Mouse (Mus musculus) frontal cortex, postnatal 25 days (tissue): ENCODE measurements at regions not wholly inside any gene's neighbourhood (a gene's known extent, or its start where the extent isn't known, plus 50 kb on each side); places are given as distances from the start of the nearest gene placed in this dataset.

Experiments
- DNase-seq, 2 experiments: peaks; one replicate each; pipeline ENCODE4 v3.0.0; 2022; ENCODE audit warnings: low spot score in 2 of 2

GRCm38 (mm10) chr12:106399085-106399484 is 389.1 kb downstream of the Vrk1 start:
- DNase-seq: no peak

- no peak for DNase-seq
Measured at GRCm38 (mm10) chr12:106411075-106411474, 401.0 kb downstream of the Vrk1 start.

GRCm38 (mm10) chr12:106426631-106427030 is 416.6 kb downstream of the Vrk1 start:
- DNase-seq: no peak

- no peak for DNase-seq
Measured at GRCm38 (mm10) chr12:106429991-106430390, 420.0 kb downstream of the Vrk1 start.

- DNase-seq: no peak
Measured at GRCm38 (mm10) chr12:106445151-106445550, 435.1 kb downstream of the Vrk1 start.

- DNase-seq: no peak
Measured at GRCm38 (mm10) chr12:106445976-106446375, 435.9 kb downstream of the Vrk1 start.

- DNase-seq: no peak
Measured at GRCm38 (mm10) chr12:106446876-106447532, 437.0 kb downstream of the Vrk1 start.

- no peak for DNase-seq
Measured at GRCm38 (mm10) chr12:106448551-106448950, 438.5 kb downstream of the Vrk1 start.

- no peak for DNase-seq
Measured at GRCm38 (mm10) chr12:106453491-106453890, 443.5 kb downstream of the Vrk1 start.

GRCm38 (mm10) chr12:106458215-106458614 is 448.2 kb downstream of the Vrk1 start:
- DNase-seq: no peak

- no peak for DNase-seq
Measured at GRCm38 (mm10) chr12:106460650-106461049, 450.6 kb downstream of the Vrk1 start.

- DNase-seq: no peak
Measured at GRCm38 (mm10) chr12:106462281-106462680, 452.3 kb downstream of the Vrk1 start.

- no peak for DNase-seq
Measured at GRCm38 (mm10) chr12:106464701-106465100, 454.7 kb downstream of the Vrk1 start.

GRCm38 (mm10) chr12:106468173-106468860 is 458.3 kb downstream of the Vrk1 start:
- DNase-seq: no peak

- DNase-seq: peak in 1 of 2 experiments; percentile 47
Measured at GRCm38 (mm10) chr12:106474501-106475165, 464.6 kb downstream of the Vrk1 start.

GRCm38 (mm10) chr12:106475486-106476050 is 465.5 kb downstream of the Vrk1 start:
- DNase-seq: no peak

GRCm38 (mm10) chr12:106477040-106477665 is 467.1 kb downstream of the Vrk1 start:
- no peak for DNase-seq

GRCm38 (mm10) chr12:106477731-106478130 is 467.7 kb downstream of the Vrk1 start:
- DNase-seq: no peak

- DNase-seq: no peak
Measured at GRCm38 (mm10) chr12:106478381-106478781, 468.4 kb downstream of the Vrk1 start.

- no peak for DNase-seq
Measured at GRCm38 (mm10) chr12:106479067-106479877, 469.2 kb downstream of the Vrk1 start.

GRCm38 (mm10) chr12:106479878-106480194 is 469.8 kb downstream of the Vrk1 start:
- no peak for DNase-seq
